Mouse (Mus musculus) retina, postnatal 7 days (tissue): ENCODE results near the gene Bckdk.
"Not testable (repeated sequence)": the region's sequence is repeated elsewhere in the genome, so short reads cannot be mapped to it uniquely, and the experiment has no call there.

ENCODE experiments used
- DNase-seq: peaks from one replicate; pipeline ENCODE4 v3.0.0-alpha.2; 2012; ENCODE audit warnings: low read depth, low spot score

Gene Bckdk

GRCm38 (mm10) chr7:127930636-127931035 lies 26.8 kb downstream of the Bckdk start:
- DNase-seq: no peak

- DNase-seq: no peak
Observed at GRCm38 (mm10) chr7:127931351-127932135, 27.7 kb downstream of the Bckdk start.

GRCm38 (mm10) chr7:127932273-127933031 lies 28.6 kb downstream of the Bckdk start:
- no peak for DNase-seq

DNA sequence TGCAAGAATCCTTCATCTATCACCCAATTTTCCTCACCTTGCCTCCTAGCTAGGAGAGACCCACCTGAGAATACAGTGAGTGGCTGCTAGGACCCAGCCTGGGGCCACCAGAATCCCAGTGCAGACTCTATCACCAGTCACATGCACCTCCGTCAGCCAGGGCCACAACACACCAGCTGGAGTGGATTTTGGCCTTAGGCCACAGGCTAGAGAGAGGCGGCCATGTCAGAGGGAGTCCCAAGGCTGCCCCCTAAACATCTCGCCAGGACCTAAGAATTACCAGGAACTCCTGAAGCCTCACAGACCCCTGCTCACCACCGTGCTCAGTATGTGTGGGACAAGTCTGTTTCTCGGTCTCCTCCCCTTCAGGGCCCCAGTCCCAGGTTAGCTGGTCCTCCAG lies 30.2 kb downstream of the Bckdk start:
- DNase-seq: no peak

DNA sequence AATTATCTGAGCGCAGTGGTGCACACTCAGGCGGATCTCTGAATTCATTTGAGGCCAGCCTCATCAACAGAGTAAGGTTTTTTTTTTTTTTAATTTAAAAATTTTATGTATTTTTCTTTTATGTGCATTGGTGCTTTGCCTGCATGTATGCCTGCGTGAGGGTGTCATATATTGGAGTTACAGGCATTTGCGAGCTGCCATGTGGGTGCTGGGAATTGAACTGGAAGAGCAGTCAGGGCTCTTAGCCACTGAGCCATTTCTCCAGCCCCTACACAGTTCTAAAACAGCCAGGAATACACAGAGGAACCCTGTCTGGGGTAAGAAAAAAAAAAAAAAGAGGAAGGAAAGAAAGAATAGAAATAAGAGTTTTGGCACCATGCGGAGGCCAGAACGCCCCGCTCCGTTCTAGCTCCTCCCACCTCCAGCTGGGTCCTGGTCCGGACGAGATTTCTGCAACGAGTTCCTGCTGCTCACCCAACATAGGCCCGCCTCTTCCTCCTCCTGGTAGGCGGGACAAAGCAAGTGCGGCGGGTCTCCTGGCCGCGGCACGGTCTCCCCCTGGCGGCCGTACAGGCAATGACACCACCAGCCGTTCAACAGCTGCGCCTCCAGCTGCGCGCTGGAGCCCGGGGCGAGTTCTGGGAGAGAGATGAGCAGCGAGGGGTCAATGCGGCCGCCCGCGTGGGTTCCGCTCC lies 31.3 kb downstream of the Bckdk start:
- DNase-seq: peak; percentile 89

DNA sequence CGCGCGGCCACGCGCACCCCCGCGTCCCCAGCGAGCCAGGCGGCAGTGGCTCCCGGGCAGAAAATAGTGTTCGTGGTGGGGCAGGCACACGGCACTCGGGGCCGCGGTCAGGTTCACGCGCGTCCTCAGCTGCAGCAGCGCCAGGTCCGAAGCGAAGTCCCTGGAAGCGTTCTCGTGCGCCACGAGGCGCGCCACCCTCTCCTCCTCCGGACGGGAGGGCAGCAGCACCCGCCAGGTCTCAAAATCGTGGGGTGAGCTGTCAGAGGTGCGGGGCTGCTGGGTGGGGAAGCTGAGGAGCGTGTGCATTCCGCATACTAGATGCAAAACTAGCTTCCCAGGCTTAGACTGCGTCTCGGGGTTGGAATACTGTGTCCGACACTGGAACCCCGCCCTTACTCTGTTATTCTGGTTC lies 31.9 kb downstream of the Bckdk start:
- DNase-seq: no peak

GRCm38 (mm10) chr7:127936216-127936884 lies 32.5 kb downstream of the Bckdk start:
- no peak for DNase-seq

GRCm38 (mm10) chr7:127942097-127942496 lies 38.2 kb downstream of the Bckdk start:
- DNase-seq: not testable (repeated sequence)

DNA sequence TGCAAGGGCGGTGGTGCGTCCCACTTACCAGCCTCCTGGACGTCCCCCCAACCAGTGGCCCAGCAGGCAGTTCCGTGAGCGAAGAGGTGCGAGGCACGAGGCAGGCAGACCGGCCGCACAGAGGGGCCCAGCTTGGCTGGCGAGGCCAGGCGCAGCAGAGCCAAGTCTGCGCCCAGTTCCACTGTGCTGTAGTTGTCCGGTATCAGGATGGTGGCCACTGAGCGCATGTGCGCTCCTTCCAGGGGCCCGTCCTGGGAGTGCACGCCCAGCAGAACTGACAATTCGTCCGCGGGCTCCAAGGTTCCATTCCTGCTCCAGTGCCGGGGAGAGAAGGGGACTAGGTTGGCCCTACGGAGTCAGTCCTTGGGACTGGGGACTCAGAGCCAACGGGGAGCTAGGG lies 40.7 kb downstream of the Bckdk start:
- no peak for DNase-seq

GRCm38 (mm10) chr7:127946470-127947023 lies 42.7 kb downstream of the Bckdk start, which contains the start of gene Prss36:
Prss36 (minus strand) TSS chr7:127946725.
- no peak for DNase-seq

GRCm38 (mm10) chr7:127952864-127953581 lies 49.1 kb downstream of the Bckdk start:
- no peak for DNase-seq

GRCm38 (mm10) chr7:127959364-127959763 lies 55.5 kb downstream of the Bckdk start:
- DNase-seq: no peak
